Mouse (Mus musculus) liver, embryonic 14 days (tissue): Measurements from ENCODE around the gene Lrrc29. TPM values are rescaled to one million over a fixed set of nuclear protein-coding genes. Genes with fewer than 3 reads are reported as not detected.

Experiments
- polyA plus RNA-seq: library from polyadenylated mRNA; depleted of rRNA; stranded (reverse); fragments of >200 nt; gene quantifications from 2 replicates; pipeline ENCODE4 v1.2.3, GENCODE M21; 2012; rRNA removed

The Lrrc29 gene
- polyA plus RNA-seq, result 8.4 and 9.2 TPM in 2 replicates

GRCm38 (mm10) chr8:105326141-105326672 lies at the start of gene Lrrc29, which contains the start of gene Tmem208:
Gene Lrrc29 (minus strand): TSS chr8:105326278.
Gene Tmem208 (plus strand): TSS chr8:105326354.

GRCm38 (mm10) chr8:105373032-105373431 lies 47.0 kb upstream of the Lrrc29 start, which contains the start of gene Plekhg4:
Gene Plekhg4 (plus strand): TSS chr8:105373274.

GRCm38 (mm10) chr8:105348450-105349095 lies 22.5 kb upstream of the Lrrc29 start, which contains the start of gene Slc9a5:
Gene Slc9a5 (plus strand): TSS chr8:105348843.

GRCm38 (mm10) chr8:105347428-105348221 lies 21.5 kb upstream of the Lrrc29 start, which contains the start of gene Fhod1:
Gene Fhod1 (minus strand): TSS chr8:105347953.

GRCm38 (mm10) chr8:105305211-105306145 lies 20.6 kb downstream of the Lrrc29 start, which contains the start of gene Elmo3:
Gene Elmo3 (plus strand): TSS chr8:105305601.

GRCm38 (mm10) chr8:105297511-105298192 lies 28.4 kb downstream of the Lrrc29 start, which contains the start of gene E2f4:
Gene E2f4 (plus strand): TSS chr8:105297663.

GRCm38 (mm10) chr8:105295895-105296573 lies 30.0 kb downstream of the Lrrc29 start, which contains the start of gene Exoc3l:
Gene Exoc3l (minus strand): TSS chr8:105296101.

GRCm38 (mm10) chr8:105289805-105290460 lies 36.1 kb downstream of the Lrrc29 start, which contains the start of gene 4931428F04Rik:
Gene 4931428F04Rik (minus strand): TSS chr8:105289864.

GRCm38 (mm10) chr8:105275840-105276239 lies 50.2 kb downstream of the Lrrc29 start, which contains the start of gene Nol3:
Gene Nol3 (plus strand): TSS chr8:105276140.

GRCm38 (mm10) chr8:105269461-105269947 lies 56.6 kb downstream of the Lrrc29 start, which contains the start of gene Hsf4:
Gene Hsf4 (plus strand): TSS chr8:105269801.

GRCm38 (mm10) chr8:105264024-105264982 lies 61.8 kb downstream of the Lrrc29 start, which contains the start of the genes Tradd and Fbxl8:
Gene Tradd (minus strand): TSS chr8:105264609.
Gene Fbxl8 (plus strand): TSS chr8:105264648.

Other genes with a start within 250 kb of the Lrrc29 start
- not detected in 2 replicates for gene Ces3b, start 242.5 kb downstream of the Lrrc29 start, polyA plus RNA-seq
- gene Ces4a, start 194.5 kb downstream of the Lrrc29 start, polyA plus RNA-seq, result not detected in 2 replicates
- gene Cbfb, start 155.6 kb downstream of the Lrrc29 start, polyA plus RNA-seq, result 5.0 and 7.1 TPM in 2 replicates
- gene D230025D16Rik, start 101.1 kb downstream of the Lrrc29 start, polyA plus RNA-seq, result 10.6 and 12.9 TPM in 2 replicates
- gene B3gnt9, start 71.1 kb downstream of the Lrrc29 start, polyA plus RNA-seq, result 1.4 and 1.7 TPM in 2 replicates
- gene Tradd, start 61.7 kb downstream of the Lrrc29 start, polyA plus RNA-seq, result 5.4 and 5.6 TPM in 2 replicates
- 0.77 and 0.93 TPM in 2 replicates for gene Fbxl8, start 61.6 kb downstream of the Lrrc29 start, polyA plus RNA-seq
- 0.01 and 0.03 TPM in 2 replicates for gene Hsf4, start 56.5 kb downstream of the Lrrc29 start, polyA plus RNA-seq
- 0.02 and 0.07 TPM in 2 replicates for gene Nol3, start 50.1 kb downstream of the Lrrc29 start, polyA plus RNA-seq
- gene 4931428F04Rik, start 36.4 kb downstream of the Lrrc29 start, polyA plus RNA-seq, result 1.1 TPM in 2 replicates
- 5.9 and 7.1 TPM in 2 replicates for gene Exoc3l, start 30.2 kb downstream of the Lrrc29 start, polyA plus RNA-seq
- 221 and 269 TPM in 2 replicates for gene E2f4, start 28.6 kb downstream of the Lrrc29 start, polyA plus RNA-seq
- gene Elmo3, start 20.7 kb downstream of the Lrrc29 start, polyA plus RNA-seq, result 3.3 and 3.8 TPM in 2 replicates
- gene Tmem208, start 76 bp upstream of the Lrrc29 start, polyA plus RNA-seq, result 57.5 and 62.2 TPM in 2 replicates
- 3.6 and 4.4 TPM in 2 replicates for gene Fhod1, start 21.7 kb upstream of the Lrrc29 start, polyA plus RNA-seq
- 0.75 and 0.82 TPM in 2 replicates for gene Slc9a5, start 22.6 kb upstream of the Lrrc29 start, polyA plus RNA-seq
- gene Plekhg4, start 47.0 kb upstream of the Lrrc29 start, polyA plus RNA-seq, result 0.02 and 0.07 TPM in 2 replicates
- gene Kctd19, start 87.2 kb upstream of the Lrrc29 start, polyA plus RNA-seq, result not detected in 2 replicates
- 0.08 and 0.10 TPM in 2 replicates for gene Lrrc36, start 87.3 kb upstream of the Lrrc29 start, polyA plus RNA-seq
- 0.69 and 2.4 TPM in 2 replicates for gene Tppp3, start 145.2 kb upstream of the Lrrc29 start, polyA plus RNA-seq
- gene Zdhhc1, start 170.6 kb upstream of the Lrrc29 start, polyA plus RNA-seq, result 1.9 and 2.1 TPM in 2 replicates
- 0.85 and 0.98 TPM in 2 replicates for gene Hsd11b2, start 192.5 kb upstream of the Lrrc29 start, polyA plus RNA-seq
- 32.3 and 42.6 TPM in 2 replicates for gene Atp6v0d1, start 239.8 kb upstream of the Lrrc29 start, polyA plus RNA-seq